Mouse (Mus musculus) midbrain, postnatal 0 days (tissue): ENCODE data around the gene Sorcs2. TPM values are rescaled to one million over a fixed set of nuclear protein-coding genes. Genes with fewer than 3 reads are reported as not detected.

Experiments
- ATAC-seq: fragments of 200-750 bp; cut with Nextera tagmentation; 2 replicates; pipeline ENCODE4 v1.8.0; 2017; ENCODE audit warnings: moderate number of reproducible peaks, mild to moderate bottlenecking, moderate TSS enrichment, moderate library complexity; ENCODE audit not compliant: low FRiP score
- DNase-seq: peaks from one replicate; pipeline ENCODE4 v3.0.0-alpha.2; 2015; ENCODE audit warnings: low spot score
- H3K27ac ChIP-seq: fragments of 300-500 bp; sonication (generic); 2 replicates; pipeline ENCODE4 v1.5.1; 2014; ENCODE audit warnings: low read depth, mild to moderate bottlenecking, low read length, mixed read lengths
- H3K27me3 ChIP-seq: fragments of 300-500 bp; sonication (generic); 2 replicates; pipeline ENCODE4 v1.6.1; 2014; ENCODE audit warnings: low read length, control low read depth, mixed read lengths; ENCODE audit not compliant: insufficient read depth
- H3K36me3 ChIP-seq: fragments of 300-500 bp; sonication (generic); 2 replicates; pipeline ENCODE4 v1.6.1; 2014; ENCODE audit warnings: low read length, control low read depth, mixed read lengths; ENCODE audit not compliant: insufficient read depth
- H3K4me1 ChIP-seq: fragments of 300-500 bp; sonication (generic); 2 replicates; pipeline ENCODE4 v1.6.1; 2014; ENCODE audit warnings: mild to moderate bottlenecking, control low read depth, antibody characterized with exemption, low read length, mixed read lengths; ENCODE audit not compliant: insufficient read depth
- H3K4me2 ChIP-seq: fragments of 300-500 bp; sonication (generic); 2 replicates; pipeline ENCODE4 v1.6.1; 2014; ENCODE audit warnings: low read depth, mild to moderate bottlenecking, low read length, mixed read lengths; ENCODE audit not compliant: poor library complexity, severe bottlenecking
- H3K4me3 ChIP-seq: fragments of 300-500 bp; sonication (generic); 2 replicates; pipeline ENCODE4 v1.5.1; 2014; ENCODE audit warnings: low read depth, mild to moderate bottlenecking, low read length, moderate library complexity
- H3K9ac ChIP-seq: fragments of 300-500 bp; sonication (generic); replicated peaks from 2 replicates; pipeline ENCODE4 v1.6.1; 2014; ENCODE audit warnings: mild to moderate bottlenecking, low read length, moderate library complexity, mixed read lengths; ENCODE audit not compliant: poor library complexity, severe bottlenecking
- H3K9me3 ChIP-seq: fragments of 300-500 bp; sonication (generic); 2 replicates; pipeline ENCODE4 v1.6.1; 2016; ENCODE audit warnings: low read length, control low read depth
- CTCF ChIP-seq: IDR thresholded peaks from 2 replicates; pipeline ENCODE4 v1.5.1; 2016; ENCODE audit warnings: antibody characterized with exemption, mild to moderate bottlenecking
- WGBS: fragments of 180-500 bp; shearing (Covaris S2); extraction: QIAGEN DNeasy Blood & Tissue Kit; methylation state at CpG from one replicate; pipeline ENCODE4 v1.1.7; 2014; 5-methylcytosine and 5-hydroxymethylcytosine counted together
- polyA plus RNA-seq: library from polyadenylated mRNA; unstranded; fragments of >200 nt; fragmentation: Nextera tagmentation; extraction: Ambion mirVana; gene quantifications from 2 replicates; pipeline ENCODE4 v1.2.1, GENCODE M21; 2015
- total RNA-seq: library from RNA; depleted of rRNA; stranded (reverse); fragments of >200 nt; gene quantifications from 2 replicates; pipeline ENCODE4 v1.2.3, GENCODE M21; 2014

The Sorcs2 gene
- total and polyA plus RNA-seq, 2 experiments from 2014 or later, result 16.1 to 49.2 TPM

GRCm38 (mm10) chr5:36083869-36084565 is 313.9 kb downstream of the Sorcs2 start:
- DNase-seq (no peak), ATAC-seq (no peak)
- no peaks in the 10 kb centered on the region for H3K36me3 ChIP-seq
- no peaks in the 10 kb centered on the region for H3K27me3 ChIP-seq
- peaks cover 3% of the 10 kb centered on the region; the same call in 1 of the 2 replicates for H3K4me1 ChIP-seq
- no peak overlapping the region for H3K9ac ChIP-seq
- H3K27ac ChIP-seq, result no peak overlapping the region
- H3K9me3 ChIP-seq, result no peaks in the 10 kb centered on the region
- H3K4me3 ChIP-seq, result no peak overlapping the region
- 86% methylated on average over 9 of the region's 9 CpGs for WGBS
- no peak overlapping the region for H3K4me2 ChIP-seq
- TF ChIP-seq CTCF, result no peak

GRCm38 (mm10) chr5:36081021-36081420 is 316.9 kb downstream of the Sorcs2 start:
- no peak overlapping the region for H3K9ac ChIP-seq
- no peak overlapping the region for H3K27ac ChIP-seq
- no peak overlapping the region for H3K4me2 ChIP-seq
- 72% methylated on average over 8 of the region's 8 CpGs for WGBS
- H3K36me3 ChIP-seq, result peaks cover 5% of the 10 kb centered on the region; the same call in 1 of the 2 replicates
- TF ChIP-seq CTCF, result no peak
- no peaks in the 10 kb centered on the region for H3K27me3 ChIP-seq
- no peak overlapping the region for H3K4me3 ChIP-seq
- DNase-seq (peak; percentile 60), ATAC-seq (no peak)
- peaks cover 3% of the 10 kb centered on the region; the same call in 1 of the 2 replicates for H3K4me1 ChIP-seq
- H3K9me3 ChIP-seq, result no peaks in the 10 kb centered on the region

GRCm38 (mm10) chr5:36075172-36076074 is 322.5 kb downstream of the Sorcs2 start:
- Histone ChIP-seq H3K27me3 (no peaks in the 10 kb centered on the region), H3K36me3 (peaks cover 5% of the 10 kb centered on the region; the same call in 1 of the 2 replicates), H3K9me3 (no peaks in the 10 kb centered on the region), H3K9ac (no peak overlapping the region), H3K27ac (no peak overlapping the region), H3K4me2 (no peak overlapping the region), H3K4me3 (no peak overlapping the region), H3K4me1 (no peaks in the 10 kb centered on the region)
- DNase-seq, result peak; percentile 16
- 65% methylated on average over 5 of the region's 5 CpGs for WGBS
- ATAC-seq, result no peak
- no peak for TF ChIP-seq CTCF

- Histone ChIP-seq H3K27me3 (no peaks in the 10 kb centered on the region), H3K4me2 (no peak overlapping the region), H3K4me3 (no peak overlapping the region), H3K36me3 (peaks cover 3% of the 10 kb centered on the region; the same call in 1 of the 2 replicates), H3K4me1 (no peaks in the 10 kb centered on the region), H3K27ac (no peak overlapping the region), H3K9me3 (no peaks in the 10 kb centered on the region), H3K9ac (no peak overlapping the region; the same call in 1 of the 2 replicates)
- no peak for TF ChIP-seq CTCF
- ATAC-seq (no peak), DNase-seq (no peak)
- WGBS, result 39% methylated on average over 6 of the region's 6 CpGs
Measured at GRCm38 (mm10) chr5:36069503-36070360, 328.2 kb downstream of the Sorcs2 start.

- Histone ChIP-seq H3K4me3 (no peak overlapping the region), H3K27ac (no peak overlapping the region), H3K36me3 (peaks cover 3% of the 10 kb centered on the region; the same call in 1 of the 2 replicates), H3K9me3 (no peaks in the 10 kb centered on the region), H3K4me2 (no peak overlapping the region), H3K27me3 (no peaks in the 10 kb centered on the region), H3K9ac (no peak overlapping the region), H3K4me1 (no peaks in the 10 kb centered on the region)
- peak; percentile 31 for DNase-seq
- TF ChIP-seq CTCF, result no peak
- ATAC-seq, result no peak
- 30% methylated on average over 8 of the region's 8 CpGs for WGBS
Measured at GRCm38 (mm10) chr5:36067651-36068181, 330.2 kb downstream of the Sorcs2 start.
